Mouse (Mus musculus) liver, embryonic 16.5 days (tissue): Measurements from ENCODE around the gene Zbtb16. TPM values are rescaled to one million over a fixed set of nuclear protein-coding genes. Genes with fewer than 3 reads are reported as not detected.

ENCODE experiments used
- ATAC-seq: fragments of 200-750 bp; cut with Nextera tagmentation; 2 replicates; pipeline ENCODE4 v1.8.0; 2017; ENCODE audit warnings: low read depth, mild to moderate bottlenecking, moderate number of reproducible peaks, moderate library complexity
- H3K27ac ChIP-seq: fragments of 300-500 bp; sonication (generic); 2 replicates; pipeline ENCODE4 v1.5.1; 2014; ENCODE audit warnings: mild to moderate bottlenecking, low read length
- H3K27me3 ChIP-seq: fragments of 300-500 bp; sonication (generic); 2 replicates; pipeline ENCODE4 v1.6.1; 2014; ENCODE audit warnings: low read depth, low read length, mixed read lengths; ENCODE audit not compliant: control insufficient read depth, insufficient read depth
- H3K36me3 ChIP-seq: fragments of 300-500 bp; sonication (generic); 2 replicates; pipeline ENCODE4 v1.6.1; 2014; ENCODE audit warnings: mild to moderate bottlenecking; ENCODE audit not compliant: control insufficient read depth, insufficient read depth
- H3K4me1 ChIP-seq: fragments of 300-500 bp; sonication (generic); 2 replicates; pipeline ENCODE4 v1.6.1; 2014; ENCODE audit warnings: low read depth, low read length, mixed read lengths; ENCODE audit not compliant: control insufficient read depth
- H3K4me2 ChIP-seq: fragments of 300-500 bp; sonication (generic); 2 replicates; pipeline ENCODE4 v1.6.1; 2014; ENCODE audit warnings: low read depth, low read length, mixed read lengths
- H3K4me3 ChIP-seq: fragments of 300-500 bp; sonication (generic); 2 replicates; pipeline ENCODE4 v1.5.1; 2014; ENCODE audit warnings: low read depth, mild to moderate bottlenecking, low read length
- H3K9ac ChIP-seq: fragments of 300-500 bp; sonication (generic); 2 replicates; pipeline ENCODE4 v1.6.1; 2014; ENCODE audit warnings: low read depth, low read length
- H3K9me3 ChIP-seq: fragments of 300-500 bp; sonication (generic); replicated peaks from 2 replicates; pipeline ENCODE4 v1.6.1; 2016; ENCODE audit warnings: low read length; ENCODE audit not compliant: control insufficient read depth
- WGBS: fragments of 180-500 bp; shearing (Covaris S2); extraction: QIAGEN DNeasy Blood & Tissue Kit; methylation state at CpG from one replicate; pipeline ENCODE4 v1.1.7; 2014; ENCODE audit not compliant: insufficient replicate concordance; 5-methylcytosine and 5-hydroxymethylcytosine counted together
- polyA plus RNA-seq: library from polyadenylated mRNA; unstranded; fragments of >200 nt; fragmentation: Nextera tagmentation; extraction: Ambion mirVana; gene quantifications from 2 replicates; pipeline ENCODE4 v1.2.1, GENCODE M21; 2015

Gene Zbtb16
- polyA plus RNA-seq, 1 experiment from 2014 or later: 1.1 TPM

DNA sequence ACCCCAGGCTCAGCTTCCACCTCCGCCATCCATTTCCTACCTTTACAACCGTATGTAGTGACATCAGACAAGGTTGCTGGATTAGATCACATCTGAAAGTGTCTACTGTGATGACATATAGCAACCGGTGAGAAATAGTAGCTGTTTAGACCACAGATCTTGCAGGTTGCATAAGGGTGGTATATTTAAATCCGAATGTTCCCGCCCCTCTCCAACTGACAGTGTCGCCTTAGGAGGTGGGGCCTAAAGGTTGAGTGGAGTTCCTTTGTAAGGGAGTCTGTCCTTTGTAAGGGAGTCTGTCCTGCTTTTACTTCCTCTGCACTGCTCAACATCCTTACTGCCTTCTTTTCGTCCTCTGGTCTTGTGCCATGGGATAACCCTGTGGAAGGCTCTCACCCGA, 154.8 kb downstream of the Zbtb16 start:
- Histone ChIP-seq H3K9ac (no peak overlapping the region), H3K36me3 (no peaks in the 10 kb centered on the region), H3K4me1 (no peaks in the 10 kb centered on the region), H3K27me3 (no peaks in the 10 kb centered on the region), H3K9me3 (no peaks in the 10 kb centered on the region), H3K4me3 (no peak overlapping the region), H3K27ac (no peak overlapping the region), H3K4me2 (no peak overlapping the region)
- WGBS: 74% methylated on average over 8 of the region's 8 CpGs
- no peak for ATAC-seq

DNA sequence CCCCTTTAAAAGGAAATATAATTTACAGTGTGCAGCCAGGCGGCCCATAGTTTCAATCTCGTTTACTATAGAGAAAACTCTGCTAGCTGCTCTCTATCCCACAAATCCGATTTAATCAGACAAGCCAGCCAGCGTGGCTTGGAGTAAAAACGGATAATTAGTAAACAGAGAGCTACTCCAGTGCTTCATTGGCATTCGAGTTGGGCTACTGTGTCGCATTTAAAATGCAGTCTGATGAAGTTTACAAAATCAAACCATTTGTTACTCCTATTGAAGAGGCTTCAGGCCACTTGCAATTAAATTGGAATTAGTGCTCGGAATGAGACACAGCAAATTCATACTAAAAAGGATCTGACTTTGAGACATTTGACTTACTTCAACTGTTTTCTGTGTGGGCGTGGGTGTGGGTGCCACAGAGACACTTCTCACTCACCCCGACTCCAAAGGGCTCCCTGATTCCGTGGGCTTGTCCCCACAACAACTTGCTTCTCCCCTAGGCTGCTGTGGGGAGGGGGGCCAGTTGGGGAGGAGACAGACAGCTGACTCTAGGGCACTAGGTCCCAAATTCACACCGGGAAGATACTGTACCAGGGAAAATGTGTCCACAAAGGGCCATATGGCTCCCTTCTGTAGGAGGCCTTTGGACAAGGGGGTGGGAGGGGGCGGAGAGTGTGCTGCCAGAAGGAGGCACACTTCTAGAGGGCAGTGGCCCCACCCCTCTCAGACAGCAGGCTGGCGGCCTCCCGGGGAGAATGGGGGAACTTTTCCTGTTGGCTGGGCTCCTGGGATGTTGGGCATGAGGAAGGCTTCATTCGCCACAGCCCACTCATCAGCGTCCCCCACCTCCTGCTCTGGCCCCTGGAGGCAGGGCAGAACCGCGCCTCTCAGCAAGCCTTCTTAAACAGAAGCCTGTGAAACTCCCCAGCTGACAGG, 157.3 kb downstream of the Zbtb16 start:
- Histone ChIP-seq H3K9ac (no peak overlapping the region), H3K4me1 (no peaks in the 10 kb centered on the region), H3K4me2 (no peak overlapping the region), H3K4me3 (no peak overlapping the region), H3K27ac (no peak overlapping the region), H3K36me3 (no peaks in the 10 kb centered on the region), H3K27me3 (no peaks in the 10 kb centered on the region), H3K9me3 (no peaks in the 10 kb centered on the region)
- no peak for ATAC-seq
- WGBS: 51% methylated on average over 19 of the region's 19 CpGs

DNA sequence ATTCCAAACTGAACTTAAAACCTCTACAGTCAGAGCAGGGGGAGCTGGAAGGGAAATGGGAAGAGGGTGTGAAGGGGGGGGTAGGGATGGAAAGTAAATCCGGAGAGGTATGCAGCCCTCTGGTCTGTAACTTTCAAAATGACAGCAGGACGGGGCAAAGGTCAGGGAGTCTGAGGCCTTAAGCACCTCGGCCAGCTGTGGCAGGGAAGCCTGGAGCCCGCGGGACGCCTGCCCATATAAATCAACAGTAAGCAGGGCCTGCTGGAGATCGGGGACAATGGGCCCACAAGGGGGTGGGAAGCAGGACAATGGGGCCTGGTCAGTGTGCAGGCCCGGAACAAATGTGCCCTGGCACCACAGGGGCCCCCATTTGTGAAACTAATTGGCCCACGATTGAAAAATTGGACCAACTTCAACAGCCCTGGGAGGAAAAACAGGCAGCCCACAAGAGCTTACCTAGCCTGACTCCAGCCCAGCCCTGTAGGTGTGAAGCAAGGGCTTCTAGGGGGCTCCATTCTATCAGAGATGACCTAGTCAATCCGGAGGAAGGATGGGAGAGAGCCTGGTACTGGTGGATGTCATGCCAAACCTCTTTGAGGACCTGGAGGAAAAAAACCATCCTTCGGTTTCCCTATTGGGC, 160.8 kb downstream of the Zbtb16 start:
- no peak for ATAC-seq
- Histone ChIP-seq H3K4me3 (no peak overlapping the region), H3K36me3 (no peaks in the 10 kb centered on the region), H3K4me2 (no peak overlapping the region), H3K27ac (no peak overlapping the region), H3K9me3 (no peaks in the 10 kb centered on the region), H3K4me1 (no peaks in the 10 kb centered on the region), H3K9ac (no peak overlapping the region), H3K27me3 (no peaks in the 10 kb centered on the region; the same call in 1 of the 2 replicates)
- WGBS: 37% methylated on average over 11 of the region's 11 CpGs

DNA sequence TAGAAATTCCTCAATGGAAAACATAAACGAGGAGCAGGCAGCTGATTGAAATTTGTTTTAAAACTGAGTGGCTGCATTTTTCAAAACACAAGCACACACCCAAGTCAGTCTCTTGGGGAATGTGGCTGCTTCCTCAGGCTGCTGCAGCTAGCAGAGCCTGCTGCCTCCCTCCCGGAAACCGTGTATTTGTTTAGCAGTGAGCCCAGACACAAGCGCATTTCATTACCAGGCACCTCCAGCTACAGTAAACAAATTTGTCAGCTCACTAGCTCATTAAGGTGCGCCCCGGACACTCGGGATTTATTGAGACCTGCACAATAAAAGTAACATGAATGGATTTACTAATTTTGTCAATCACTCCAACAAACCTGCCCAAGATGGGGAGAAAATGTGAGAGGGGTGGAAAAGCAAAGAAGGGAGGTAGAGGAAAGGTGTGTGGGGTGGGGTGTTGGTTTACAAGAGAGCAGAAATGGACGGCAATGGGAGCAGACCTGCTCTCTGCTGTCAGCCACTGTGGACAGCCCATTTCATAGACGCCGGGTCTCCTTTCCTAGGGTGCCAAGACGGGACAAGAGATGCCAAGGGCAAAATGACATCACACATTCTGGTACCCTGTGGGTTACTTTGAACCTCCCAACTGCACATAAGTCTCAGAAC, 161.5 kb downstream of the Zbtb16 start:
- H3K36me3 ChIP-seq: no peaks in the 10 kb centered on the region
- H3K9ac ChIP-seq: no peak overlapping the region
- ATAC-seq: no peak
- 49% methylated on average over 11 of the region's 11 CpGs for WGBS
- no peaks in the 10 kb centered on the region for H3K9me3 ChIP-seq
- H3K4me1 ChIP-seq: no peaks in the 10 kb centered on the region
- no peak overlapping the region for H3K4me3 ChIP-seq
- no peaks in the 10 kb centered on the region; the same call in 1 of the 2 replicates for H3K27me3 ChIP-seq
- no peak overlapping the region for H3K27ac ChIP-seq
- no peak overlapping the region for H3K4me2 ChIP-seq

DNA sequence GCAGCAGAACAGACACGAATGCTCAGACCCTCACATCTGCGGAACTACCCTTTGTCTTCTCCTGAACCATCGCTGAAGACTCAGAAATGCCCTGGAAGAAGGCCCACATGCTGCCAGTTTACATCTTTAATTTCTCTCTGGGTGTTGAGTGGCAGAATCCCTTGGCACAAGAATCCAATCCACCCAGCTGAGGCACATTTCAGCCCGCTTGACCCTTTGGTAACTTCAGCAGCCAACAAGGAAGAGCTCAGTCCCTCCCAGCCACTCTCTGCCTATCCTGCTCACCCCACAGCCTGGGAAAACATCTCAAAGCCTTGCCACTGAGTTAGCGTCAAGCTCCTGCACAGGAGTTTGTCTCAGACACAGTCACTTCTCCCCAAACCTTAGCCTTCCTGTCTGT, 162.2 kb downstream of the Zbtb16 start:
- H3K4me2 ChIP-seq: no peak overlapping the region
- H3K9ac ChIP-seq: no peak overlapping the region
- H3K9me3 ChIP-seq: no peaks in the 10 kb centered on the region
- H3K4me3 ChIP-seq: no peak overlapping the region
- no peaks in the 10 kb centered on the region for H3K36me3 ChIP-seq
- H3K27ac ChIP-seq: no peak overlapping the region
- no peak for ATAC-seq
- 63% methylated on average over 5 of the region's 5 CpGs for WGBS
- no peaks in the 10 kb centered on the region for H3K4me1 ChIP-seq
- H3K27me3 ChIP-seq: no peaks in the 10 kb centered on the region; the same call in 1 of the 2 replicates

DNA sequence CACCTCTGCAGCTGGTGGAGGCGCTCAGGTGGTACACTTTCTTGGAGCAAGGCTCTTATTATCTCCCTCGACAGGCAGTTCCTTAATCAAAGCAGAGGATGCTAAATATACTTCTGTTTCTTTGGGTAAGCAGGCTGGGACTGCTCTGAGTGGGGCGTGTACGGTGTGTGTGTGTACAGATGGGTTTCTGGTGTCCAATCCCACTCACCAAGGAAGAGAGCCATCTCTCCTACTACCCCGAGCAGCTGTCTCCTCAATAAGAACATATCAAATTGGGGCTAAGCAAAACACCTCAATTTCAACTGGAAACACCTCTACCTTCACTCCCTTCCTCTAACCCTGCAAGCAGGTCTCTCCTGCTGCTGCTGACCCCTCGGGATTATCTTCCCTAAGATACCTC, 162.8 kb downstream of the Zbtb16 start:
- Histone ChIP-seq H3K27me3 (no peaks in the 10 kb centered on the region; the same call in 1 of the 2 replicates), H3K27ac (no peak overlapping the region), H3K4me2 (no peak overlapping the region), H3K4me3 (no peak overlapping the region), H3K9ac (no peak overlapping the region), H3K9me3 (no peaks in the 10 kb centered on the region), H3K36me3 (no peaks in the 10 kb centered on the region), H3K4me1 (no peaks in the 10 kb centered on the region)
- WGBS: 46% methylated on average over 6 of the region's 6 CpGs
- no peak for ATAC-seq

DNA sequence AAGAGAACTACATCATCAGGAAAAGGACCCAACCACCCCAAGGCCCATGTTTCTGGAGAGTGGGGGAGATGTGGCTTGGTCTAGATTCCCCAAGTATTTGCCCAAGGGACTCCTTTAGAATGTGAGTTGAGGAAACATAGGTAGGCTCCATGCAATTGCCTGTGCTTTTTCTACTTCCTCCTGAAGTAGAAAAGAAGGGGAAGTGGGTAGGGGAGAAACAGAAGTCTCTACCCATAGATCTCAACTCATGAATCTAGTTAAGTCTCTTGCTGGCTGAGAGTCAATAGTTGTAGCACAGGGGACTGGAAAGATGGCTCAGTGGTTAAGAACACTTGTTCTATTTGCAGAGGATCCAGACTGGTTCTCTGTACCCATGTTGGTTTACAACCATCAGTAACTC, 164.2 kb downstream of the Zbtb16 start:
- Histone ChIP-seq H3K9ac (no peak overlapping the region), H3K27me3 (no peaks in the 10 kb centered on the region; the same call in 1 of the 2 replicates), H3K36me3 (no peaks in the 10 kb centered on the region), H3K27ac (no peak overlapping the region), H3K4me3 (no peak overlapping the region), H3K4me1 (no peaks in the 10 kb centered on the region), H3K4me2 (no peak overlapping the region), H3K9me3 (no peaks in the 10 kb centered on the region)
- ATAC-seq: no peak

DNA sequence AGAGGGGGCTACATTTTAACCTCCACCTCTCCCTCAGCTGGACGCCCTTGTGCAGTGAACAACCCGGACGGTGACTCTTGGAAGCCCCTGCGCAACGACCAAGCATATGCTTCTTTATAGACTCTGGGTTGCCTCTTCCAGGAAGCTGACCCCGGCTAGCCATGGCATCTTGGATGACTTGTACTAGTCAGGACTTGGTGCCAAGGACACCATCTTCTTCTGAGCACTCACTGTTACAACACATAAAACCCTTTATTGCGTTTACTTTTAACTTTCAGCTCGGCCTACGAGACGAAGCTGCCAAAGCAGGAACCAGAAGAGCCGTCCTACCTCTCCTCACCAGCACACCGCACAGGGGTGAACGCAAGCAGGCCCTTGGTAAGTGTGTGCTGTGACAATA, 165.9 kb downstream of the Zbtb16 start:
- no peak overlapping the region for H3K9ac ChIP-seq
- H3K4me3 ChIP-seq: no peak overlapping the region
- H3K4me1 ChIP-seq: no peaks in the 10 kb centered on the region
- H3K27ac ChIP-seq: no peak overlapping the region
- H3K27me3 ChIP-seq: no peaks in the 10 kb centered on the region; the same call in 1 of the 2 replicates
- ATAC-seq: no peak
- WGBS: 71% methylated on average over 13 of the region's 13 CpGs
- no peaks in the 10 kb centered on the region for H3K9me3 ChIP-seq
- no peaks in the 10 kb centered on the region for H3K36me3 ChIP-seq
- H3K4me2 ChIP-seq: no peak overlapping the region

DNA sequence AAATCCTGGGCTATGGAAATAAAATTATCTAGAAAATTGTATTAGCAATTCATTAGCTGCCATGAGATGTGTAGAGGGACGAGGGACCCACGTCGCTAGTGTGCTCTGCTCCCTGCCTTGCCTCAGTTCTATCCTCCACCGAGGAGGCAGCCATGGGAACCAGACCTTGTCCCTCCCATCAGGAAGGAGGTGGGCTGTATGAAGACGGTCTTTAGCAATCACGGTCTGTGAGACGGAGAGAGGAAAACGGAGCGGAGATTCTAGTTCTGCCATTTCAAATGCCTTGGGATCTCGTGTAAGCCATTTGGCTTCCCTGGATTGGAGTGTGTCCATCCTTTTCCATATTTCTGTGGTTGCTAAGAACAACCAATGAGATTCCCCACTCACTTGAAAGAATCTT, 166.3 kb downstream of the Zbtb16 start:
- no peak for ATAC-seq
- Histone ChIP-seq H3K4me1 (no peaks in the 10 kb centered on the region), H3K9ac (no peak overlapping the region), H3K4me2 (no peak overlapping the region), H3K27me3 (no peaks in the 10 kb centered on the region; the same call in 1 of the 2 replicates), H3K36me3 (no peaks in the 10 kb centered on the region), H3K27ac (no peak overlapping the region), H3K4me3 (no peak overlapping the region), H3K9me3 (no peaks in the 10 kb centered on the region)
- WGBS: 75% methylated on average over 10 of the region's 10 CpGs
